Mouse (Mus musculus): Measurements from ENCODE around the gene Il22ra1.

DNA sequence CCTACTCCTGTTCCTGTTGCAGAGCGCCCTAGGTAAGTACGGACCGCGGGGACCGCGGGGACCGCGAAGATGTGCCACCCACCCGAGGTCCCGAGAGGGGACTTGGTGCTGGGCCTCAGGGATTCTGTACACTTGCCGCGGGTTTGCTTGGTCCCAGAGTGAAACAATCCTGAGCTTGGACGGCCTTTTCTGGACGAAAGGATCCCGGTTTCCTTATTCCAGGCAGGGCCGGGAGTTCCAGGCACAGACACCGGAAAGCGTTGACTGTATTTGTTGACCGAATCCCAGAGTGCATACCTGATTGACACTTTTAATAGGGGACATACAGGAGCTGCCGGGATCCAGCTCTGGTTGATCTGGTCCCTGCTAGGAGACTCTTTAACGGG lies 41.4 kb upstream of the Il22ra1 start:
- TF ChIP-seq CTCF (IDR thresholded peaks at IDR 0.05; ENCODE audit: extremely low read depth, insufficient read depth, insufficient read length, insufficient replicate concordance) (no peak), POLR2A (IDR thresholded peaks at IDR 0.05; ENCODE audit: low read depth, low read length) (no peak)

Measured in spleen, adult 2 months (tissue).